Mouse (Mus musculus) forebrain, embryonic 15.5 days (tissue): ENCODE results near the gene Lpxn. TPM values are rescaled to one million over a fixed set of nuclear protein-coding genes. Genes with fewer than 3 reads are reported as not detected.

Experiments
- ATAC-seq: fragments of 200-750 bp; cut with Nextera tagmentation; replicated peaks from 2 replicates; pipeline ENCODE4 v1.8.0; 2017; ENCODE audit warnings: mild to moderate bottlenecking, moderate TSS enrichment, moderate library complexity
- H3K27ac ChIP-seq: fragments of 300-500 bp; sonication (generic); replicated peaks from 2 replicates; pipeline ENCODE4 v1.5.1; 2015; ENCODE audit warnings: mild to moderate bottlenecking, inconsistent platforms
- H3K27me3 ChIP-seq: fragments of 300-500 bp; sonication (generic); 2 replicates; pipeline ENCODE4 v1.6.1; 2015; ENCODE audit warnings: inconsistent platforms
- H3K36me3 ChIP-seq: fragments of 300-500 bp; sonication (generic); 2 replicates; pipeline ENCODE4 v1.6.1; 2015; ENCODE audit warnings: mild to moderate bottlenecking, inconsistent platforms
- H3K4me1 ChIP-seq: fragments of 300-500 bp; sonication (generic); 2 replicates; pipeline ENCODE4 v1.6.1; 2015; ENCODE audit warnings: inconsistent platforms
- H3K4me2 ChIP-seq: fragments of 300-500 bp; sonication (generic); replicated peaks from 2 replicates; pipeline ENCODE4 v1.6.1; 2015; ENCODE audit warnings: mild to moderate bottlenecking, inconsistent platforms
- H3K4me3 ChIP-seq: fragments of 300-500 bp; sonication (generic); 2 replicates; pipeline ENCODE4 v1.5.1; 2015; ENCODE audit warnings: mild to moderate bottlenecking, inconsistent platforms
- H3K9ac ChIP-seq: fragments of 300-500 bp; sonication (generic); replicated peaks from 2 replicates; pipeline ENCODE4 v1.6.1; 2015; ENCODE audit warnings: mild to moderate bottlenecking, inconsistent platforms
- H3K9me3 ChIP-seq: fragments of 300-500 bp; sonication (generic); 2 replicates; pipeline ENCODE4 v1.6.1; 2016; ENCODE audit warnings: inconsistent platforms
- WGBS: fragments of 180-500 bp; shearing (Covaris S2); methylation state at CpG from one replicate; pipeline ENCODE4 v1.1.7; 2015; ENCODE audit warnings: mixed read lengths; 5-methylcytosine and 5-hydroxymethylcytosine counted together
- polyA plus RNA-seq: library from polyadenylated mRNA; unstranded; fragments of >200 nt; fragmentation: Nextera tagmentation; extraction: Ambion mirVana; gene quantifications from 2 replicates; pipeline ENCODE4 v1.2.1, GENCODE M21; 2015

The Lpxn gene
- polyA plus RNA-seq, 1 experiment from 2014 or later, result 0.98 TPM

GRCm38 (mm10) chr19:12812644-12813364, 16.8 kb downstream of the Lpxn start:
- H3K4me2 ChIP-seq, result no peak overlapping the region
- no peak overlapping the region for H3K27ac ChIP-seq
- H3K4me1 ChIP-seq, result no peaks in the 10 kb centered on the region
- no peaks in the 10 kb centered on the region for H3K36me3 ChIP-seq
- H3K9me3 ChIP-seq, result no peaks in the 10 kb centered on the region
- no peaks in the 10 kb centered on the region for H3K27me3 ChIP-seq
- no peak overlapping the region for H3K9ac ChIP-seq
- no peak for ATAC-seq
- no peak overlapping the region for H3K4me3 ChIP-seq
- 60% methylated on average over 1 of the region's 1 CpGs for WGBS

DNA sequence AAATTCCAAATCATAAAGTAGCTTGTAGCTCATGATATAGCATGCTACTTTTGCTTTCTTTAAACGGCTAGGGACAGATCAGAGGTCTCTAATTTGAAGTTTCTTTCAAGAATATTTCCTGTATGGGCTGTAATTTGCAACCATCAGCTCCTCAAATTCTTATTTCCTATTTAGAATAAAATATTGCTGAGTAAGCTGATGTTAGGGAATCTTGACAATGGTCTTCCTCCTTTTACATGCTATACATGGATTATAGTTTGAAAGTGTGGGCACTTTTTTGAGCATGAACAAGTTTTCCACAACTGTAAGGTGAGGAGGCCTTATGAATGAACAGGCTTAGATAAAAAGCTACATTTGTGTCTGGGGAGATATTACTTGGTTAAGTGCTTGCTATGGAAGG, 17.9 kb downstream of the Lpxn start:
- Histone ChIP-seq H3K27ac (no peak overlapping the region), H3K9me3 (no peaks in the 10 kb centered on the region), H3K36me3 (no peaks in the 10 kb centered on the region), H3K4me1 (no peaks in the 10 kb centered on the region), H3K27me3 (no peaks in the 10 kb centered on the region), H3K4me3 (no peak overlapping the region), H3K4me2 (no peak overlapping the region), H3K9ac (no peak overlapping the region)
- ATAC-seq, result no peak
- 88% methylated on average over 1 of the region's 1 CpGs for WGBS

- Histone ChIP-seq H3K4me2 (no peak overlapping the region), H3K27ac (no peak overlapping the region), H3K36me3 (no peaks in the 10 kb centered on the region), H3K4me1 (no peaks in the 10 kb centered on the region), H3K9me3 (no peaks in the 10 kb centered on the region), H3K9ac (no peak overlapping the region), H3K27me3 (no peaks in the 10 kb centered on the region), H3K4me3 (no peak overlapping the region)
- 90% methylated on average over 1 of the region's 1 CpGs for WGBS
- no peak for ATAC-seq
Measured at GRCm38 (mm10) chr19:12818507-12818906, 22.5 kb downstream of the Lpxn start.

GRCm38 (mm10) chr19:12820383-12820782, 24.4 kb downstream of the Lpxn start:
- 37% methylated on average over 4 of the region's 4 CpGs for WGBS

GRCm38 (mm10) chr19:12824549-12824948, 28.6 kb downstream of the Lpxn start:
- Histone ChIP-seq H3K27me3 (no peaks in the 10 kb centered on the region), H3K4me3 (no peak overlapping the region), H3K9ac (no peak overlapping the region), H3K4me2 (no peak overlapping the region), H3K36me3 (no peaks in the 10 kb centered on the region), H3K4me1 (no peaks in the 10 kb centered on the region), H3K27ac (no peak overlapping the region), H3K9me3 (no peaks in the 10 kb centered on the region)
- no peak for ATAC-seq
- WGBS, result 80% methylated on average over 4 of the region's 4 CpGs

More at GRCm38 (mm10) chr19:12820383-12820782, 24.4 kb downstream of the Lpxn start:
- Histone ChIP-seq H3K4me1 (no peaks in the 10 kb centered on the region), H3K4me2 (no peak overlapping the region), H3K4me3 (no peak overlapping the region), H3K27ac (no peak overlapping the region), H3K36me3 (no peaks in the 10 kb centered on the region), H3K9ac (no peak overlapping the region), H3K27me3 (no peaks in the 10 kb centered on the region), H3K9me3 (no peaks in the 10 kb centered on the region)
- ATAC-seq, result no peak

DNA sequence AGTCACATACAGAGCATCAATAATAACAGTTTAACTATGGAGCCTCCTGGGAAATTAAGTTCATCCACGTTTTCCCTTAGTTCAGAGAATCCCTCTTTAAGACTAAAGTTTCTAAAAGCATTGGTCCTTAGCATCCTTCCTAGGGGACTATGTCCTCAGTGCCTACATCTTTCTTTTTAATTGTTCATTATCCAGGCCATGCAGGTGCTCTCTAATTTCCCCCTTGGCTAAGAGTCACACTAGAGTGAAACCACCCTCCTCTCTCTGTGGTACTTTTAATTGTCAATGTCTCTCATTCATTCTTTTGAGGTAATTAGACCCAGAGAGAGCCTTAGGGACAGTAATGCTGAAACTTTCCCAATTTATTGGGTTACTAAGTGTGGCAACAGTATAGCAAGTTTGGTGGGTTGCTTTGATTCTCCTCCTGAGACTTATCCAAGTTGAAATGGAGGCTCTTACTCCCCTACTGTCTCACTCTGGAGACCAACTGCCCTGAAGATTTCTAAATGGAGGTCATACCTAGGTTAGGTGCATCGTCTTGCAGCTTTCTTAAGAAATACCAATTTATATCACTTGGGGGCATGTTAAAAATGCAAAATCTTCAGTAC, 34.9 kb downstream of the Lpxn start:
- Histone ChIP-seq H3K36me3 (no peaks in the 10 kb centered on the region), H3K9ac (no peak overlapping the region), H3K4me3 (no peak overlapping the region), H3K27me3 (no peaks in the 10 kb centered on the region), H3K4me2 (no peak overlapping the region), H3K27ac (no peak overlapping the region), H3K4me1 (no peaks in the 10 kb centered on the region), H3K9me3 (no peaks in the 10 kb centered on the region)
- ATAC-seq, result no peak
- 69% methylated on average over 2 of the region's 2 CpGs for WGBS

DNA sequence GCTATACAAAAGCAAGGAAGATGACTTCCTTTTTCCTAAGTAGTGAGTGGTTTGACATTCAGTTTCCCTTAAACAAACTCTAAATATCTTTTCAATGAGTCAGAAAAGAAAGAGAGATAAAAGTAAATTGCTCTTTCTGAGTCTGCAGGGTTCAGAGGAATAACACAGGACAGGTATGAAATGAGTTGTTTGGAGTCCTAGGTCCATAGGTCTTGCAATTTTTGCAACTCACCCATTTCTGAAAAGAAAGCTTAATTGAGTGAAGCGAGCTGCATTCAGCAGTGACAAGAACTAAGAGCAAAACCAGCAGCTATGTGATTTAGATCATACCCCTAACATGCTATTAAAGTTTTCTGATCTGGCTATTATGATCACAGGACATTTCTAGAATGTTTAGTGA, 35.6 kb downstream of the Lpxn start:
- Histone ChIP-seq H3K9ac (no peak overlapping the region), H3K9me3 (no peaks in the 10 kb centered on the region), H3K36me3 (no peaks in the 10 kb centered on the region), H3K4me3 (no peak overlapping the region), H3K27ac (no peak overlapping the region), H3K4me2 (no peak overlapping the region), H3K4me1 (no peaks in the 10 kb centered on the region), H3K27me3 (no peaks in the 10 kb centered on the region)
- 58% methylated on average over 1 of the region's 1 CpGs for WGBS
- ATAC-seq, result no peak

DNA sequence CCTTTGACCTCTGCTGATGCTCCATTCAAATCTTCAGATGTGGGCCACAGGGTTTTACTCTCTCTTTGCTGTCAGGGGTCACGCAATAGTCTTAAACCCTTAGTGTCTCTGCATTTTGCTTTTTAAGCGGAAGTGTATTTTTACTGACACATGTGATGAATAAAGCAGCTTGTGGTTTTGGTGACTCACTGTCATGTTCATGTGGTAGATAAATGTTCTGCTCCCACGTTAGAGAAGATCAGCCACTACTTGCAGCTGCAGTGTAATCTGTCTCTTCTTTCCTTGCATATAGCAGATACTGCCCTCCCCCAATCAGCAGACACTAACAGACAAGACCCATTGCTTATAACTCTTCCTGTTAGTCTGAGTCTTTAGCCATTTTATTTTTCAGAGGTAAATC, 37.6 kb downstream of the Lpxn start:
- Histone ChIP-seq H3K4me2 (no peak overlapping the region), H3K9me3 (no peaks in the 10 kb centered on the region), H3K27ac (no peak overlapping the region), H3K9ac (no peak overlapping the region), H3K36me3 (no peaks in the 10 kb centered on the region), H3K27me3 (no peaks in the 10 kb centered on the region), H3K4me3 (no peak overlapping the region), H3K4me1 (no peaks in the 10 kb centered on the region)
- 88% methylated on average over 3 of the region's 3 CpGs for WGBS
- ATAC-seq, result no peak

DNA sequence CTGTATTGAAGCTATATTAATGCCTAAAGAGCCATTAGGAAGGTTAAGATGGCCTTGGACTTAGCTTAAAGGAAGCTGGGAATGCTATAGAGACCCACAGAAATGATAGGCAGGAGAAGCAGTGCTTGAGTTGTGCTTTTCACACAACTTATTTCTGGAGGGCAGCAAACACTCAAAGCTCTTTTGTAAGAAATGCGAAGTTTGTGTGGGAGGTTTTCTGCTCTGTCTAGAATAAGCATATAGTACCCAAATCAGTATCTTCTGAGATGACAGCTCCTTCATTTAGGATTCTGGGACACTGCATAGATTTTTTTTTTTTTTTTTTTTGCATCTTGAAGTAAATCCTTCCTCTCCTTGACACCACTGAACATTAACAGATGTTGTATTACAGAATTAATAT, 42.5 kb downstream of the Lpxn start:
- 80% methylated on average over 1 of the region's 1 CpGs for WGBS
- ATAC-seq, result no peak
- no peaks in the 10 kb centered on the region for H3K27me3 ChIP-seq

GRCm38 (mm10) chr19:12846382-12846781, 50.4 kb downstream of the Lpxn start, which contains the start of gene Gm5244:
Gene Gm5244 (plus strand): TSS chr19:12846682.
- Histone ChIP-seq H3K36me3 (no peaks in the 10 kb centered on the region), H3K4me1 (no peaks in the 10 kb centered on the region), H3K27ac (no peak within 1 kb of the TSS), H3K4me2 (no peak within 1 kb of the TSS), H3K27me3 (no peaks in the 10 kb centered on the region), H3K9ac (no peak within 1 kb of the TSS), H3K4me3 (no peak within 1 kb of the TSS), H3K9me3 (no peaks in the 10 kb centered on the region)
- ATAC-seq, result no peak

More for the DNA sequence above, 42.5 kb downstream of the Lpxn start:
- H3K4me3 ChIP-seq, result no peak overlapping the region
- no peaks in the 10 kb centered on the region for H3K4me1 ChIP-seq
- H3K9me3 ChIP-seq, result no peaks in the 10 kb centered on the region
- H3K36me3 ChIP-seq, result no peaks in the 10 kb centered on the region
- no peak overlapping the region for H3K27ac ChIP-seq
- no peak overlapping the region for H3K9ac ChIP-seq
- no peak overlapping the region for H3K4me2 ChIP-seq

GRCm38 (mm10) chr19:12856983-12857382, 61.0 kb downstream of the Lpxn start, which contains the start of gene Olfr1444:
Gene Olfr1444 (plus strand): TSS chr19:12857283.
- no peaks in the 10 kb centered on the region for H3K9me3 ChIP-seq
- 56% methylated on average over 1 of the region's 1 CpGs for WGBS

More at GRCm38 (mm10) chr19:12856983-12857382, 61.0 kb downstream of the Lpxn start, which contains the start of gene Olfr1444:
- no peaks in the 10 kb centered on the region for H3K36me3 ChIP-seq
- H3K27ac ChIP-seq, result no peak within 1 kb of the TSS
- H3K4me2 ChIP-seq, result no peak within 1 kb of the TSS
- no peak for ATAC-seq
- H3K4me3 ChIP-seq, result no peak within 1 kb of the TSS
- no peaks in the 10 kb centered on the region for H3K27me3 ChIP-seq
- H3K9ac ChIP-seq, result no peak within 1 kb of the TSS
- no peaks in the 10 kb centered on the region for H3K4me1 ChIP-seq
